Mouse (Mus musculus): ENCODE measurements around the gene Dync1li2. TPM values are rescaled to one million over a fixed set of nuclear protein-coding genes. Genes with fewer than 3 reads are reported as not detected.

Dync1li2 gene
- polyA plus RNA-seq, 1 experiment, result 165 TPM

- DNase-seq (ENCODE audit: extremely low spot score in 1 of 2, low spot score in 1 of 2), result no peak
These were observed 26.8 kb downstream of the Dync1li2 start for GRCm38 (mm10) chr8:104416022-104416421.

GRCm38 (mm10) chr8:104414204-104414603 is 28.6 kb downstream of the Dync1li2 start:
- no peak for DNase-seq (ENCODE audit: extremely low spot score in 1 of 2, low spot score in 1 of 2)

DNA sequence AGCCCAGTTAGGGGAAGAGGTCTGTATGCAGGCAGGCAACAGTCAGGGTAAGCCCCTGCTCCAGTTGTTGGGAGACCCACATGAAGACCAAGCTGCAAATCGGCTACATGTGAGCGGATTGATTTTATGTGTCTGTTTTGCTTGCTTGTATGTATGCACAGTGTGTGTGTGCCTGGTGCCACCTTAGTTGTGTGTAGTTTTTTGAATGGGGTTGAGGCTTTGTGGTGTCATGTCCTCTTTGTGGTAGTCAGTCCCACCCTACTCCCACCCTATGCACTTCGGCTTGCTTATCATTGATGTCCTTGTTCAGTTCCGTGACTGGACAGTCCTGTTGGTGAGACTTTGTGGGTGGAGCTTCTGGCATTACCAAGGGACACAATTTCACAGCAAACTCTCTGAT is 29.1 kb downstream of the Dync1li2 start:
- DNase-seq (ENCODE audit: extremely low spot score in 1 of 2, low spot score in 1 of 2), result no peak

- peak in 1 of 2 experiments; percentile 44 for DNase-seq (ENCODE audit: extremely low spot score in 1 of 2, low spot score in 1 of 2)
These were observed 29.9 kb downstream of the Dync1li2 start for GRCm38 (mm10) chr8:104412805-104413532.

DNA sequence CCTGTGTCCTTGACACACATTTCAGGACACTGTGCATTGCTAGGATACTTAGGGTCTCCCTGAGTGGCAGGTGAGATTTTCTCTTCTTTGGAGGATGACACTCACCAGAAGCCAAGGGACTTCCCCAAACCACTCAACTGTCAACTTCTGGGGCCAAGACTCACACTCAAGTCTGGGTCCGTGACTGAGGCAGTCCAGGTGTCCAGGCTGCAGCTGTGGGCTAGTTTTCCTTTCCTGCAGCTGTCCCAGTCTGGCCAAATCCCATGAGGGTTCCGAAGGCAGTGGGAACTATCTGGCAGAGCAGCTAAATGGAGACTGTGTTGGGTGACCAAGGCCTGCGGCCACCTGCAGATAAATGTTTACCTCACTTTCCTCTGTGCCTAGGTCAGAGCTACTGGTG is 30.9 kb downstream of the Dync1li2 start:
- no peak for DNase-seq (ENCODE audit: extremely low spot score in 1 of 2, low spot score in 1 of 2)

DNA sequence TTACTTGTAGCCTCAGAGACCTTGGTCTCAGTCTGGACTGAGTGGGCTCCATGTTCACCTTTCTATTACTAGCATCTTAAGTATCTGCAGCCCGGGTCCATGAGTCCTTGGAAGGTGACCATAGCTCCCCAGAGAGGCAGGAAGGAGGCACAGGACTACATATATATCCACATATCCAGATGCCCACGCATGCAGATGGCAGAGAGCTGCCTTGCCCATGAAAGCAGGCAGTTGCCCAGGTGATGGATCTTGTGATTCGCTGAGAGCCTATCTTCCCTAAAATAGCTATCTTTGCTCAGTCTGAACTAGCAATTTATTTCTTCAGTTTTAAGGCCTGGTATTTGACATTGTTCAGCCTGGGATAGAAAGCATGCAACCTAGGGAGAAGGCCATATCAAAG is 31.4 kb downstream of the Dync1li2 start:
- DNase-seq (ENCODE audit: extremely low spot score in 1 of 2, low spot score in 1 of 2), result peak; percentile 84 to 85

DNA sequence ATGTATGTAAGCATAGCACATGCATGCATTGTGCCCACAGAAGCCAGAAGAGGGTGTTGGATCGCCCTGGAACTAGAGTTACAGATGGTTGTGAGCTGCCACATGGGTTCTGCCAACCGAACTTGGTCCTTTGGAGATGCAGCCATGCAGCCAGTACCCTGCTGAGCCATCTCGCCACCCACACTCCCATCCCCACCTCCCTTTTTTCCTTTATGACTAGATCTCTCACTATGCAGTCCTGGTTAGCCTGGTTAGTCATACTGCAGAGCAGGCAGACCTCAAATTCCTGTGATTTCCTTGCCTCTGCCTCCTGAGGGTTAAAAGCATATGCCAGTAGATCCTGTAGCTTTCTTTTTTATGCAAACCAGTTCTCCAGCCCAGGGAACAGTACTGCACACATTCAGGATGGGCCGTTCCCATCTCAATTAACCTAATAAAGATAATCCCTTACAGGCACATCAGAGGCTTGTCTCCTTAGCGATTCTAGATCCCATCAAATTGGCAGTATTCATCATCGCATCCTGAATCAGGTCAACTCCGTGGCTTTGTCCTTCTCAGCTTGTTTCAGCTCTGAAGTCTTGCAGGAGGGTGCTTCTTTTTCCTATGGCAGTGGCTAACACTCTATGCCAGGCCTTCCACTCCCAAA is 32.1 kb downstream of the Dync1li2 start:
- peak; percentile 50 to 69 for DNase-seq (ENCODE audit: extremely low spot score in 1 of 2, low spot score in 1 of 2)

- DNase-seq (ENCODE audit: extremely low spot score in 1 of 2, low spot score in 1 of 2), result no peak
These were observed 34.3 kb downstream of the Dync1li2 start for GRCm38 (mm10) chr8:104408328-104409110.

- DNase-seq (ENCODE audit: extremely low spot score in 1 of 2, low spot score in 1 of 2), result no peak
These were observed 36.3 kb downstream of the Dync1li2 start for GRCm38 (mm10) chr8:104406340-104407128.

DNA sequence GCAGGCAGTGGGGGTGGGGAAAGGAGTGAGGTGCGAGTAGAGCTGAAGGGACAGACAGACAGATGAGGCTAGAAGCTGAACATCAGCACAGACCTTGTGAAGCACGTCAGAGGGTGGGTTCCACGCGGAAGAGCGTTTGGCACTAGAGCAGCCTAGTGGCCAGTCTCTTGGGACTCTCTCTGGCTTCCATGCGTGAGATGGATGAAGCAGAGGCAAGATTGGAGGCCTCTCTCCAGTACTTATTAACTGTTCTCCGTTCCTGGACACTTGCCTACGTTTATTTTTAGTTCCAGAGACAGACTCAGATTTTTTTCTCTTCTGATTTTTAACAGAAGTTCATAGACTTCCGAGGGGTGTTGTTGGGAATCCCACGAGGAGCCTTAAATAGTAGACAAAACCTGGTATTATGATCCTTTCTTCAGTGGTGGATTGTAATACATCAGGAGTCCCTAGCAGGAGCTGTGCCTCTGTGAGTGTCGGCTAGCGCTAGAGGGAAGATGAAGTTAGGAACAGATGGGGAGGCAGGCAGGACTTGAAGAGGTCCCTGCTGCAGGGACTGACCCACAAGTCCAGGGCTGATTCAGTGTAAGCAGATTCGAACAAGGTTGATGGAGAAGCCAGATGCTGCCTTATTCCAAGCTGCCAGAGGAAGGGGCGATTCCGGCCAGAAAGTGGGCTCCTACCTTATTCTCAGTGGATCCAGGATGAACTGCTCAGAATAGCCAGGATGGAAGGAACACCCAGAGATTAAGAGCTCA is 37.2 kb downstream of the Dync1li2 start:
- DNase-seq (ENCODE audit: extremely low spot score in 1 of 2, low spot score in 1 of 2), result no peak

DNA sequence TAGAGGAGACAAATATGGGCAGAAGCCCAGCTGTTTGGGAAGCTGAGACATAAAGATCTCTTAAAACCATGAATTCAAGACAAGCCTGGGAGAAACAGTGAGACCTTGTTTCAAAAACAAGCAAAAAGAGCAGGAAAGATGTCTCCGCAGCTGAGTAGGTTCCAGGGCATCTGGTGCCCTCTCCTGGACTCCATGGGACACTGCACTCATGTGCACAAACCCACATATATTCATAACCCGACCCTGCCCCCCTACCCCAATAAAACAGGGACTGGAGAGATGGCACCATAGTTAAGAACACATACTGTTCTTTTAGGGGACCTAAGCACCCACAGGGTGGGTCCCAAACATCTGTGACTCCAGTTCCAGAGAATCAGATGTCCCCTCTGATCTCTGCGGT is 39.3 kb downstream of the Dync1li2 start:
- no peak for DNase-seq (ENCODE audit: extremely low spot score in 1 of 2, low spot score in 1 of 2)

GRCm38 (mm10) chr8:104395703-104396357 is 47.0 kb downstream of the Dync1li2 start, which contains the start of gene Cmtm4:
TSS of gene Cmtm4 (minus strand) at chr8:104395807.
- peak in 1 of 2 experiments; percentile 40 for DNase-seq (ENCODE audit: extremely low spot score in 1 of 2, low spot score in 1 of 2)

DNA sequence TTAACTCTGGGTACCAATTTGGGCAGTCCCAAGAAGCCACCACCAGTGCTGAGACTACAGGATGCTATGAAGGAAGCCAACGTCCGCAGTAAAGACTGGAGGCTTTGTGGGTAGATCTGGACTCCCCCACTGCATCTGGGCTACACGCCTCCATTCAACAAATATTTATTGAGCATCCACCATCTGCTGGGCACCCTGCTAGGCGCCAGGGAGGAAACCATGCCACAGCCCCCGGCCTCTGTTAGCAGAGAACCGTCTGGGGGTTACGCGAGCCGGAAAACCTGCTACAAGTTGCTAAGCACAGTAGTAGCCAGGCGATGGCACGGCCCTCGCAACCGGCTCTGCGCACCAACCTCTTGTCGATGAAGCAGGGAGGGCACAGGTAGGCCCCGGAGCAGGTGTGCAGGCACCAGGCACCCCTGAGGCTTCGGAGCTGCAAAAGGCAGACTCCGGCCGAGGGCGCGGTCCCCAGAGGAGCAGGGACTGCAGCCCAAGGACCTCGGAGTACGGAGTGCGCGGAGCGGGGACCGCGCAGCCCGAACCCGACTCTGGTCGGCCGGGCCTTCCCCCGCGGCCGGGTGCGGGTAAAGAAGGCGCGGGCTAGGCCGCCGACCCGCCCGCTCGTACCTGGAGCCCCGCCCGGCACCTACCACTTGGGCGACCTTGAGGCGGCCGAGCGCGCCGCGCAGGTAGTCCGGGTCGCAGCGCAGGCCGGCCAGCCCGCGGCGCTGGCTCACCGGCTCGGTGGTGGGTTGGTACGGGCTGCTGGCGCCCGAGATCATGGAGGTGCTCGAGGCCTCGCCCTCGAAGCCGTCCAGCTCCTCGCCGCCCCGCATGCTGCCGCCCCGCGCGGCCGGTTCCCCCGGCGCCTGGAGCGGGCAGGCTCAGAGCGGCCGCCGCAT is 47.8 kb downstream of the Dync1li2 start:
- peak in 1 of 2 experiments; percentile 52 for DNase-seq (ENCODE audit: extremely low spot score in 1 of 2, low spot score in 1 of 2)

- no peak for DNase-seq (ENCODE audit: extremely low spot score in 1 of 2, low spot score in 1 of 2)
These were observed 49.1 kb downstream of the Dync1li2 start for GRCm38 (mm10) chr8:104393767-104394166.

DNA sequence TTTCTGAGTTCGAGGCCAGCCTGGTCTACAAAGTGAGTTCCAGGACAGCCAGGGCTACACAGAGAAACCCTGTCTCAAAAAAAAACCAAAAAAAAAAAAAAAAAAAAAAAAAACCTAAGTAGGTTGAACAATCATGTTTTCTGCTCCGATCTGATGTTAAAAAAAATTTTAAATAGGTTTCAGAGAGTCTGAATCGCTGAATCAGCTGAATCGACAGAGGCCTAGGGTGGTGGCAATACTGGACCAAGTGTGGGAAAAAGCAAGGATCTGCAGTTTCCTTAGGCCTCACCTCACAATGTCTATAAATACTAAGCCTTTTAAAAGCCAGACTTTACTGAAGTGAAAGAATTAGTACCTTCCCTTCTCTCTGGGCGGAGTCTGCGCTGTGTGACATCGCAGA is 49.7 kb downstream of the Dync1li2 start:
- no peak for DNase-seq (ENCODE audit: extremely low spot score in 1 of 2, low spot score in 1 of 2)

GRCm38 (mm10) chr8:104390245-104390644 is 52.6 kb downstream of the Dync1li2 start:
- no peak for DNase-seq (ENCODE audit: extremely low spot score in 1 of 2, low spot score in 1 of 2)

- no peak for DNase-seq (ENCODE audit: extremely low spot score in 1 of 2, low spot score in 1 of 2)
These were observed 54.9 kb downstream of the Dync1li2 start for GRCm38 (mm10) chr8:104387980-104388379.

- no peak for DNase-seq (ENCODE audit: extremely low spot score in 1 of 2, low spot score in 1 of 2)
These were observed 55.3 kb downstream of the Dync1li2 start for GRCm38 (mm10) chr8:104387501-104387900.
